Mouse (Mus musculus): ENCODE measurements around the gene Olfr466.

- no peak for TF ChIP-seq CTCF (IDR thresholded peaks at IDR 0.05)
- TF ChIP-seq EP300 (IDR thresholded peaks at IDR 0.05) = no peak
Measured at GRCm38 (mm10) chr13:65122111-65122510, 27.9 kb upstream of the Olfr466 start.

All from lung, postnatal 0 days (tissue).